Mouse (Mus musculus) layer of hippocampus, adult 8-10 months (tissue): ENCODE results near the gene Narfl. TPM values are rescaled to one million over a fixed set of nuclear protein-coding genes. Genes with fewer than 3 reads are reported as not detected.

Source experiments
- DNase-seq, 2 experiments: peaks; one replicate each; pipeline ENCODE4 v3.0.0; 2022; ENCODE audit warnings: low spot score in 2 of 2
- total RNA-seq, 4 experiments: library from RNA; stranded (reverse); gene quantifications; 2 replicates each; pipeline ENCODE4 v1.2.4; 2022

The Narfl gene
- total RNA-seq, 4 experiments from 2014 or later = 33.0 to 45.0 (median 34.2) TPM

DNA sequence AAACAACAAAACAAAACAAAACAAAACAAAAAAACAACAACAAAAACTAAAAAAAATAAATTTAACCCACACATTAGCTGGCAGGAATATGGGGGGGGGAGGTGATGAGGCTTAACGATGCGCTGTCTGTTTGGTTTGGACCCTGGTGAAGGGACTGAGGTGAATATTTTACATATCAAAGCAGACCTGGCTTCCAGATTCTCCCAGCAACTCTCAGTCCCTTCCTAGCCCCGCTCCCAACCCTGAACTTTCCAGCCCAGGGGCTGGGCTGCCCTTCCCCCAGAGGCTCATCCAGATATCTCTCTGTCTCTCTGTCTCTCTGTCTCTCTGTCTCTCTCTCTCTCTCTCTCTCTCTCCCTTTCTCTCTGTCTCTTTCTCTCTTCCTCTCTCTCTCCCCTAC lies 11.0 kb upstream of the Narfl start:
- DNase-seq = no peak

DNA sequence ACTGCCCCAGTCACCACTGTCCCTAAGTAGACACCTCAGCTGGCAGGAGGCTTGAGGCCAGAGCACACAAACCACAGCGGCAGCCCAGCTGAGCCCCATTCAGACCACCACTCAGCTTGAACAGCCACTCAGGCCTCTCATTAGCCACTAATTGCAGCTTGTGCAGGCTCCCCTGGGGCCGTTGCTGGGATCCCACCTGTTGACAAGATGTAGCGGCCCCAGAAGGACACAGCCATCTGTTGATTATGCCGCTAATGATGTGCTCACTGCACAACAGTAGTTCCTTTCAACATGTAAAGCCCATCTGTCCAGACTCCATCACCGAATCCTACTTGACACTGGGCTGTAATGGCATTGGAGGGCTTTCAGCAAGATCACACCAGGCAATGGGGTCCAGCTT lies 7.7 kb upstream of the Narfl start:
- no peak for DNase-seq

DNA sequence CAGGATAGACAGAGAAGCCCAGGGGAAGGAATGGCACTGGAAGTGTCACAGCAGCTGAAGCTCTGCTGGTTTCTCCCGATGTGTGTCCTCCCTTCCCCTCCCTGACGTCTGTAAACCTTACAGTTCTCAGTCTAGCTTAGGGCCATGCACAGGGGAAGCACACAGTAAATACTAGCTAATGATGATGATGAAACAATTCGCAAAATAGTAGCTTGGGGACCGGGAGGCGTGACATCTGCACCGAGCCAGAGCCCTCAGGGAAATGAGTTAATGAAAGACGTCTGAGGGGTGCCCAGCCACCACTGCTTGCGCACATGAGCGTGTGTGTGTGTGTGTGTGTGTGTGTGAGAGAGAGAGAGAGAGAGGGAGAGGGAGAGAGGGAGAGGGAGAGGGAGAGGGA lies 4.2 kb upstream of the Narfl start:
- no peak for DNase-seq

DNA sequence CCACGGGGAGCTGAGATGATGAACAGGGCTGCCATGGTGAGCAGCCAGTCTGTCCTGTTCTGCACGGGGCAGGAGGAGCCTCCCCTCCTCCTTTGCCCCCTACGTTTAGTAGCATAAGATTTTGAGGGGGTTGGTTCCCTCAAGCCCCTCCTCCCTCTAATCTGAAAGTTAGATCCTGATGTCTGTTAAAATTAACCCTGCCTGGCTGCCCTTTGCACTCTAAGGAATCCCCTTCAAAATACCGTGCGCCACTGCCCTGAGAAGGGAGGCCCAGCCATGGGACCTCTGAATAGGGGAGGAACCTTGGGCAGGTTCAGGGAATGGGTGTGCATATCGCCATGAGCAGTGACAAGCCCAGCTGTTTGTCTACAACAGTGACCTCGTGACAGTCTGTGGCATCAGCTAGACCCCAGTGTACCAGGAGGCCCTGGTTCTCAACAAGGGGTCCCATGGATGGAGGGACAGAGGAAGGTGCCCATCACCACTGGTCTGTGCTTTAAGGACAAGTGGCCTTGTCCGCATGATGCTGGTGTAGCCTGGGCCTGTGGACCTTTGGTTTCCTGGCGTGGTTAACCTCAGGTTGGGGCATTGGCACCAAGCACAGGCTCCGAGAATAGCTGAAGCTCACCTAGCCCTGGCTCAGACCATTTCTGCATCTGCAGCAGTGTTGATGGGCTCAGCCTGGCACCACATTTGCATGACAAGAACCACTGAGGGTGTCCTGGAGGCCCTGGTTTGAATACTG lies 1.9 kb downstream of the Narfl start:
- no peak for DNase-seq

DNA sequence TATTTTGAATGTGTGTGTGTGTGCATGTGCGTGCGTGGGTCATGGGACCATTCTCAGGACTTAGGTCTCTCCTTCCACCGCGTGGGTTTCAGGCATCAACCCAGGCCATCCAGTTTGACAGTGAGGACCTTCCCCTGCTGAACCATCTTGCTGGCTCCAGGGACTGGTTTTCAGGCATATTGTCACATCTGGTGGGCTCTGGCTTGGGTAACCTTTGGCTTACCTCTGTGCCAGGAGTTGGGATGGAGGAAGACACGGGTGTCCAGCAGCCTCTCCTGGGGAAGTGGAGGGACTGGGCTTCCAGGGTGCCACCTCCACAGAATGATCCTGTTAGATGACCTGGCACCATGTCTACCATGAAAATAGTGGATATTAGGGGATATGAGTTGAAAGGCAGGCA lies 4.4 kb downstream of the Narfl start:
- no peak for DNase-seq

DNA sequence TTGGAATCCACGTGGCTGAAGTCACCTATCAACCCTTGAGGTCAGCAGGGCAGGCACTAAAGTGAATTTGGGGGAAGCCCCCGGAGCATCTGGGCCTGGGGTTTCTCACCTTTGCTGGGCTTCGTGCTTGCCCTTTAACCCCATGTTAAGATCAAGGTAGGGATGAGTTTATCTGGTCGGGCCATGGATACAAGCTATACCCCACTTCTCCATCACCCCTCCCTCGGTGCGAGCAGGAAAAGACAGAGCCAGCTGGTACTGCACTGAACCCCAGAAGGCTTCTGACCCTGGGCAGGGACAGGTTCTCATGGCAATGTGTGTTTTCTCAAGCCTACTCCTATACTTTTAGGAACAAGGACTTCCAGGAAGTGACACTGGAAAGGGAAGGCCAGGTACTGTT lies 7.8 kb downstream of the Narfl start:
- DNase-seq = no peak

DNA sequence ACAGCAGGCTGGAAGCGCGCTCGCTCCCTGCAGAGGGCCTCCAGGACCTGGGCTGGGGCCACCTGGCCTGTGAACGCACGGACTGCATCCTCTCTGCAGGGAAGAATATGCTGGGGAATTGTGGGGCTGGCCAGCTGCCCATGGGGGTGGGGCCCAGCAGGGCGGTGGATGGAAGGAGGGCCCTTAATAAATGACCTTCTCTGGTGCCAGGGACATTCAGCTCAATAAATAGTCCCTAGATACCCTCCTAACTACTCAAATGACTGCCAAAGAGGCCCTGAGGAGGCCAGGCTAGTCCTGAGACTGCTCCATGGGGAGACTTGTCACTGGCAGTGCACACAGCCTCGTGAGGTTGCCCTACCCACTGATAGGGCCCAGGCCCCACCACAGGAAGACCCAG lies 9.5 kb downstream of the Narfl start:
- no peak for DNase-seq

DNA sequence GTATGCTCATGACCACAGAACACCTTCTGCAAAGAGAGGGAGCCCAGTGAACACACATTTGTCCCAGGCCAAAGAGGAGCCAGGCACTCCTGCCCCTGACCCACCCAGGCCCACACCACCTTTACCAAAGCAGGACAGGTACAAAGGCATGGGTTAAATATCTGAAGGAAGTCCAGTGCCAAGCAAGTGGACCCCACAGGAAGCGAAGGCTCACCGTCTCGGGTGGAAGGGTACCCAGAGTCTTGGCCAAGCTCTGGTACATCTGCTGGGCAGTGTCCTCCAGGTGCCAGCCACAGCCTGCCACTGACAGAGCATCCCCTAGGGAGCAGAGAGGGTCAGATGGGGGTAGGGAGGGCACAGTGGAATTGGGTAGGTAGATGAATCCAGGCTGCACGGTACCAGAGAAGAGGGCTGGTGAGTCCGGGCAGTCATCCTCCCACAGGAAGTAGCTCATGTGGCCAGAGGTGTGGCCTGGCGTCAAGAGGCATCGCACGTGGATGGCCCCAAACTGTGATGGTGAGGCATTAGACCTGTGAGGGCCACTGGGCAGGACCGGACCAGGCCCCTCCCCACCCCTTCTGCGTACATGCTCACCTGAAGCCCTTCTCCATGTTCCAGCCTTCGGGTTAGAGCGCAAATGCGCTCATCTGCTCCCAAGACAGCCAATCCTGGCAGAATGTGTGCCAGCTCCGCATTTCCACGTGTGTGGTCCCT lies 10.4 kb downstream of the Narfl start:
- no peak for DNase-seq

DNA sequence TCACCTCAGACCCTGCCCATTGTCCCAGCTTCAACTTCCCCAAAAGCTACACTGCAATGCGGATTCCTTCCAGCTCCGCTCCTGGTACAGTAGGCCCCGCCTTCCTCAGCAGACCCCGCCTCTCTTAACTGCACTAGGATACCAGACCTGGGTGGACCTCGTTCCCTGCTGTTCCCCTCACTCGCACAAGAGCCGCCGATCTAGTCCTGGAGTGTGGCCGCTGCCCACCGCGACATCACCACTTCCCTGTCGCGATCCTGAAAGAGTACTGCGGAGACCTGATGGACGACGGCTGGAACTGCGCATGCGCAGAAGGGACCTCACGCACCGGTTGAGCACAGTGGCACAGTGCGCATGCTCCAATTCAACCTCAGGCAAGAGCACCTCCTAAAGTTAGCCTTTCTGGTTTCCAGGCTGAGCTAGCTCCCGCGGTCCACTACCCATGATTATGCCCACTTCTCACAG lies 11.7 kb downstream of the Narfl start, which contains the start of gene Haghl:
Gene Haghl, minus strand, starts transcription at position 393 of the 465 bp plus-strand sequence.
- DNase-seq = peak; percentile 94 to 98

DNA sequence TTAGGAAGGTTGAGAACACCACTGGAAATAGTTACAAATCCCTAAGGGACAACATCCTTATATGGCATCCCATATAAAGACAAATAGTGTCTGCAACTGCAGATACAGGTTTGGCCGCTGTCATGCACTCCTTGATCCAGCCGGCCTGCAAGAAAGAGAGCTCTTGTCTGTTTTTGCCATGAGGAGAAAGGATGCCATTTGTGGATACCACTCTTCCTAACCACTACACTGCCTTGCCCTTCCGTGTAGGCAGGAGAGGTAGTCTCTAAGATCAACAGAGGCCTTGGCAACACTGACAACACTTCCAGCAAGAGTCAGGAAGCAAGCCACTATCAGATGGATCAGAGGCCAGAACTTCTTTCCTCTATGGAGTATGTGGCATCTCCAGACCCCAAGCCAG lies 12.7 kb downstream of the Narfl start, which contains the start of gene Ccdc78:
Gene Ccdc78, plus strand, starts transcription at position 301 of the 400 bp plus-strand sequence.
- no peak for DNase-seq

DNA sequence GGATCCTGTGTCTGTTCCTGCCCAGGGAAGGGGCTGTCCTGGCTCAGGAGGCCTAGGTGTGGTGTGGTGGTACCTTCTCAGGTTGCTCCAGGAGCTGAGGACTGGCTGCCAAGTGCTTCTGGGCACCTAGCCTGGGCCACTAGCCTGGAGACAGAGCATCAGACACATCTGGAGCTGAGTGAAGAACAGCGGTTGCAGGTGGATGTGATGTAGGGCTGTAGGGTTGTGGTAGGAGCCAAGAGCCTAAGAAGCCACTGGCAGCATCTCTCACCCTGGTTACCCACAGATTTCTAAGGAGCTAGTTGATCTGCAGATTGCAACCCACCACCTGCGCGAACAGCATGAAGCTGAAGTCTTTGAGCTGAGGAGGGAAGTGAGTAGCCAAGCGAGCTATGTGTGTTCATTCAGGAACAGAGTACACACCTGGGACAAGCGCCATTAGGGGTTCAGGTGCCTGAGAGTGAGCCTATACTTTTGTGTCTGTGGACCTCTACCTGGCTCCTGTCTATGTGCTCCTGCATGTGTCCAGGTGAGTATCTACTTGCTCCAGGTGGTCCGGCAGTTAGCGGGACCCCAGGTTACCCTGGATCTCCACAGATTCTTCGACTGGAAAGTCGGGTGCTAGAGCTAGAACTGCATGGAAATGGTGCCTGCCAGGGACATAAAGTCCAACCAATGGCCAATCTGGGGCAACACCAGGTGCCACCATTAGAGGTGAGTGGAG lies 13.4 kb downstream of the Narfl start:
- no peak for DNase-seq

DNA sequence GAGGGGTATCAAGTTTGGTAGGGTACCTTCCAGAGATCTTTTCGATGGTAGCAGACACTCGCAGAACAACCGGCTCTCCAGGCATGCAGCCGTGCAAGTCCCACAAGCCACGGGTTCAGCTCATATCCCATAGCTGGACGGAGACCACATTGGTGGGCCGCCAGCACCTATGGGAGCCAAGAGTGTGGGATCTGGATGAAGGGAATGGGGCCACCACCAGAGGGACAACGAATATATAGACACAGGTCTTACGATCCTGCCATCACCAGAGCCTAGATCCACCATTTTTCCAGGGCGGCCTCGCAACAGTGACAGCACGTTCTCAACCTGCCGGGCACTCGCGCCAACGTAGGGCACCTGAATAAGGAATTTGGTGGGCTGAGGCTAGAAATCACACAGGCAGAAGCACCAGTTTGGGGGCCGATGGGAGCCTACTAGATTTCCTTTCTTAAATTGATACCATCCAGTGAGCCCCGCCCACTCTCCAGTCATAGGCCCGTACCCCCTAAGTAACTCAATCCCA lies 17.8 kb downstream of the Narfl start:
- DNase-seq = no peak

DNA sequence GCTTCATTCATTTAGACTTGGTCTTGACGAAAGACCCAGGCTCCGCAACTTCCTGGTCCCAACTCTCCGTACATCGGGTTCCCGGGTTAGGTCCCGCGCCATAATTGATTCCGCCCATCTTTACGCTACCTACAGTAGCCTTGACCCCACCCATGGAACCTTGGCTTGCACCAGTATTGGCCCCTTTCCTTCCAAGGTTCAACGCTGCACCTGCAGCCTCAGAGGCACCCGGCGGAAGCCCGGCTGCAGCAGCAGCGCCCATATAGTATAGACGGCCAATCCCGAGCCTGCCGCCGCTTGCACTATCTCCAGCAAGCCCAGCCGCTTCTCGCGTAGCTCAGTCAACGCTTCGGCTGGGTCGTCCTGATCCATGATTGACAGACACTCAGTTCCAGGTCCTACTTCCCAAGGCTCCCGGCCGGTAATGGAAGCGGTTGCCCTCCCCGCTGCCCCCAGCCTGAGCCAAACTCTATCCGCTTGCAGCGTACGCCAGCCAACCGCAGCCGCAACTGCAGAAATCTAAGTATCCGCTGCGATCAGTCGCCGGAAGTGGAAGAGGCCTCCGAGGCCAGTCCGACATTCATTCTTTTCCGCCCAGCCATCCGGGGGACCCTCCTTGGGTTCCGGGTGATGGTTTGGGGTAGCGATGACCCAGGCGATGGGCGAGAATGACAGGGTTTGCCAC lies 18.4 kb downstream of the Narfl start:
- DNase-seq = peak in 1 of 2 experiments; percentile 85

DNA sequence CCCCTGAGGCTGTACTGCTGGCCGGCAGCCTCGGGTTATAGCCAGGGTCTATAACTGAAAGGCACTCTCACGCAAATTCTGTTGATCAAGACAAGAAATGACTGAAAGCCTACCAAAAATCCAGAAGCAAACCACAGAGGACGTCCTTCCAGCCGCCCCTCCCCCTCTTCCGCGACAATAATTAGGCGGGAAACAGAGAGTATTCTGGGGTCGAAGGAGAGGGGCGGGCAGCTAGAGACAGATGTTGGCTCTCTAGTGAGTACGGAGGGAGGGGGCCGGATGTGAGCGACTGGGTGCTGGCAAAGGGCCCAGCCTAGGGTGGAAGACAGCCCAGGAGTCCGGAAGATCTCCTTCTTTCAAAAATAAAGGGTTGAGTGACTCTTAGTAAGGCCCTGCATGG lies 19.0 kb downstream of the Narfl start, which contains the start of gene Fam173a:
Gene Fam173a, minus strand, starts transcription at position 287 of the 400 bp plus-strand sequence.
- DNase-seq = peak in 1 of 2 experiments; percentile 63

DNA sequence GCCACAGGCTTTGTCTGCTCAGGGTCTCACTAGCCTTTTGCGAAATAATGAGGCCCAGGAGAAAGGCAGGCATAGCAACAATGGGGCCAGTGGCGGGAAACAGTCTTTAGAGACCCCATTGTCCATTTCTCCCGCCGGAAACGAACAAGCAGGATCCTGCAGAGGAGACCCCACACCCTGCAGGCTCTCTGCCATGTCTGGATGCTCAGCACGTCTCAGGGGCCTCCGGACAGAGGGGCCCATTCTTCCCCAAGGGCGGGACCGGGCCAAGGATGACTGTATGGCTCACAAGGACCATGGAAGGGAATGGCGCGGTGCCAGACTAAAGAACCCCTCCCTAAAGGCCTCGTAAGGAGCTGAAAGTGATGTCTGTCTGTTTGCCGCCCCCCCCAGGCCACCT lies 20.6 kb downstream of the Narfl start:
- no peak for DNase-seq

DNA sequence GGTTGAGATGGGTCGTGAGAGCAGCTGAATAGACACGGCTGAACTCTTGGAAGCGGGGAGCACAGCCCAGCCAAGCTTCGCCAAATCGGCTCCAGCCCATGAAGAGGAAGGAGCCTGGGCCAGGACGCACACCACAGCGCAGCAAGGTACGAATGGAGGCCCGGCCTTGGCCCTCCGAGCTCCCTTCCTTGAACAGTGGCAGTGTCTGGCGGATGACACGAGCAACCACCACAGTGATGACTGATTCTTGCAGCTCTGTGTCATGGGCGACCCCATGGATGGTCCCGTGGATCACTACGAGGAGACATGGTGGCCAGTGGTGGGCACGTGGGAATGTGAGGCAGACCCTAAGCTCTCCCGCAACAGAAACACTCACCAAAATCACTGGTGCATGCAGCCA lies 21.4 kb downstream of the Narfl start:
- no peak for DNase-seq

DNA sequence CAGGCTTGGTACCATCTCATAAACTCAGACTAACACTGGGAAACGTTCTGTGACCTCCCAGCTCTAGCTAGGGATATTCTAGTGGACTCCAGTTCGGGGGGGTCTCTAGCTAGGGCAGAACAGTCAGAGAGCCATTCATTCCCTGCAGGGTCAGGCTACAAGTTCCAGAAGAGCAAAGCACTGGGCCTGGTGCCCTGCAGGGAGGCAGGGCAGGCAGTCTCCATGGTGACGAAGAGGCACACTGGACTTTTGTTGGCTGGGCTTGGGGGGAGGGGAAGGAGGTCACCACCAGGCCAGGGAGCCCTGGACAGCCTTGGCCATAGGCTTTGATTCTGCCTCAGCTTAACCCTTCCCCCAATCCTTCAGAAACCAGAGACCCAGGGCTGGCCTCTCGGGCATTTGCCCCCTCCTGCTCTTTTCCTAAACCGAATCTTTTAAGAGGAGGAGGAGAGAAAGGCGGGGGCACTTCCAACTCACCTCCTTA lies 22.1 kb downstream of the Narfl start, which contains the start of gene AC134908.4:
Gene AC134908.4, minus strand, starts transcription at position 51 of the 484 bp plus-strand sequence.
- peak; percentile 74 to 86 for DNase-seq

DNA sequence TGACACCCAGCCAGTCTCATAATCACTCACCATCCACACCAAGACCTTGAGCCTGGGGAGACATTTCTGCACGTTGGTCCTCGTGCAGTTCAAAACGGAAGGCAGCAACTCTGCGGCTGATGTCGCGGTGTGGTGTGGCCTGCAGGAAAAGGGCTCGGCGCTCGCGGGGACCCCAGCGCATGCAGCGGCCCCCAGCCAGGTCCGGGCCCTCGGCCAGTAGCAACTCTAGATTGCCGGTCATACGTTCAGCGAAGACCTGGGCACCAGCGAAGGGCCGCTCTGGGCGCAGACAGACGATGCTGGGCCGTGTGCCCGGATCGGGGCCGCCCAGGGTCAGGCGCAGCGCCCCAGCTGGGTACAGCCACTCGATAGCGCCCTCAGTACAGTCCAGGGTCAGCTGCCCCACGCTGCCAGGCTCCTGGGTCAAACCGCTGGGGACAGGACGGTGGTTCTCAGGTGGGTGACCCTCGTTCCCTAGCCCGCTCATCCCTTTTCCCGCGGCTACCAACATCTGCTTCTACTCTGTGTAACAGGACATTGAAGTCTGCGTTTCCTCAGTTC lies 22.7 kb downstream of the Narfl start:
- no peak for DNase-seq

DNA sequence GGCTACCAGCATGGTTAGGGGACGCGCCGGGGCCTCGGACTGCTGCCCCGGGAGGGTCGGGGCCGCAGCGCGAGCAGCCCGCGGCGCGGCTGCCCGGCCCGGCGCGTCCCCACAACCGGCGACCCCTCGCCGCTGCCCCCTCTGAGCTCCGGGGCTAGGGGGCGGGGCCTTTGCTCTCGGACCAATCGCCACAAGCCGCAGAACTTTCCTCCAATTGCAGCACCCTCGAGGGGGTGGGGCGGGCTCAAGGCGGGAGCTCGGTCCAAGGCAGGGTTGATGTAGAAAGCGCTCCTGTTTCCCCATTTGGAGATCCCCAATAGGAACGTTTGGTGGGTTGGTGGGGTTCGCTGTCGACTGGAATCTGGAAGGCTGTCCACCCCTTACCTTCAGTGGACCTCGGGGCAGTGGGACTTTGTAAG lies 23.4 kb downstream of the Narfl start, which contains the start of gene Metrn:
Gene Metrn, minus strand, starts transcription at position 186 of the 419 bp plus-strand sequence.
- DNase-seq = peak in 1 of 2 experiments; percentile 64

DNA sequence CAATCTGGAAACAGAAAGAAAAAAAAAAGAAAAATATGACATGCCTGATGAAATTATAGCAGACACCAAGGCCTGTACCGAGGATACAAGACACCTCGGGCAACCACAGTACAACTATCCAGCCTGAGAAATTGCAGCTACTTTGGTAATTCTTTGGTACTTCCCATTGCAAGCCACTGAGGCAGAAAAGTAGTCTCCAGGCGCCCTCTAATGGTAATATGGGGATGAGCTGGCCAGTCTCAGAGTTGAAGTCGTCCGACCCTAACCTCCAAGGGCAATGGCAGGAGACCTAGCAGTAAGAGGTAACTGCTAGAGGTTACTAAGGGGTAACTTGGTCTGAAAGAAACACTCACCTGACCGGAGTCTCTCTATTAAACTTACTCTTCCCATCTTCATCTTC lies 27.5 kb downstream of the Narfl start:
- DNase-seq = peak in 1 of 2 experiments; percentile 78
